Mouse (Mus musculus) gastrocnemius, adult 18-20 months (tissue): ENCODE measurements at regions not wholly inside any gene's neighbourhood (a gene's known extent, or its start where the extent isn't known, plus 50 kb on each side); places are given as distances from the start of the nearest gene placed in this dataset.

Experiments used
- DNase-seq: peaks from one replicate; pipeline ENCODE4 v3.0.0; 2021; ENCODE audit warnings: low spot score

- DNase-seq = no peak
Measured at GRCm38 (mm10) chrX:12466312-12466711, 121.3 kb upstream of the Atp6ap2 start.

- no peak for DNase-seq
Measured at GRCm38 (mm10) chrX:12466897-12467296, 120.7 kb upstream of the Atp6ap2 start.

- no peak for DNase-seq
Measured at GRCm38 (mm10) chrX:12467528-12468179, 119.9 kb upstream of the Atp6ap2 start.

- DNase-seq = no peak
Measured at GRCm38 (mm10) chrX:12472296-12472695, 115.3 kb upstream of the Atp6ap2 start.

GRCm38 (mm10) chrX:12479207-12479606 lies 108.4 kb upstream of the Atp6ap2 start:
- DNase-seq = no peak

GRCm38 (mm10) chrX:12490957-12491356 lies 96.6 kb upstream of the Atp6ap2 start:
- no peak for DNase-seq

GRCm38 (mm10) chrX:12493216-12493615 lies 94.4 kb upstream of the Atp6ap2 start:
- DNase-seq = no peak

- no peak for DNase-seq
Measured at GRCm38 (mm10) chrX:12493916-12494315, 93.7 kb upstream of the Atp6ap2 start.

GRCm38 (mm10) chrX:12494535-12494934 lies 93.1 kb upstream of the Atp6ap2 start:
- DNase-seq = no peak

- no peak for DNase-seq
Measured at GRCm38 (mm10) chrX:12500601-12501000, 87.0 kb upstream of the Atp6ap2 start.

- DNase-seq = no peak
Measured at GRCm38 (mm10) chrX:12502364-12502763, 85.2 kb upstream of the Atp6ap2 start.

- no peak for DNase-seq
Measured at GRCm38 (mm10) chrX:12503581-12503980, 84.0 kb upstream of the Atp6ap2 start.

- no peak for DNase-seq
Measured at GRCm38 (mm10) chrX:12511119-12511518, 76.5 kb upstream of the Atp6ap2 start.

GRCm38 (mm10) chrX:12525044-12525443 lies 62.6 kb upstream of the Atp6ap2 start:
- no peak for DNase-seq

- no peak for DNase-seq
Measured at GRCm38 (mm10) chrX:12530406-12531311, 56.9 kb upstream of the Atp6ap2 start.
